Mouse (Mus musculus): ENCODE results near the gene Abcd3.
"Not testable (repeated sequence)": the region's sequence is repeated elsewhere in the genome, so short reads cannot be mapped to it uniquely, and the experiment has no call there.

GRCm38 (mm10) chr3:121754319-121755090, 60.6 kb downstream of the Abcd3 start:
- not testable (repeated sequence) for TF ChIP-seq CTCF, POLR2A (IDR thresholded peaks at IDR 0.05; ENCODE audit: insufficient read depth, low read depth, low read length)

All from olfactory bulb, adult 2 months (tissue).